Mouse (Mus musculus) v-Abl transformed pro-B cells (cell line): Measurements from ENCODE around the gene Fam89b.

Source experiments
- in situ Hi-C, 2 experiments: fragments of 400-800 bp; cut with MboI; formaldehyde crosslinking; loops; one replicate each; pipeline ENCODE4 v1.15.1; 2025; ENCODE audit not compliant: unreplicated experiment in 2 of 2

The Fam89b gene

GRCm38 (mm10) chr19:5715793-5716688 lies 13.4 kb downstream of the Fam89b start:
- in situ Hi-C loops, result no loop called here

- in situ Hi-C loops, result no loop called here
These were observed 15.7 kb downstream of the Fam89b start for GRCm38 (mm10) chr19:5713730-5714129.

GRCm38 (mm10) chr19:5713255-5713654 lies 16.2 kb downstream of the Fam89b start:
- in situ Hi-C loops, result no loop called here

GRCm38 (mm10) chr19:5711907-5712460 lies 17.5 kb downstream of the Fam89b start:
- in situ Hi-C loops, result no loop called here

- in situ Hi-C loops, result no loop called here
These were observed 18.2 kb downstream of the Fam89b start for GRCm38 (mm10) chr19:5711218-5711617.

- in situ Hi-C loops, result no loop called here
These were observed 18.9 kb downstream of the Fam89b start for GRCm38 (mm10) chr19:5710581-5710980.

- in situ Hi-C loops, result no loop called here
These were observed 19.4 kb downstream of the Fam89b start for GRCm38 (mm10) chr19:5710068-5710467.

- in situ Hi-C loops, result loop anchor here in 1 of 2 experiments (10.0 kb wide), 1 partner anchor 70 kb away; the partner anchor contains the start of gene Scyl1
These were observed 24.5 kb downstream of the Fam89b start for GRCm38 (mm10) chr19:5704801-5705571.

GRCm38 (mm10) chr19:5704163-5704800 lies 25.2 kb downstream of the Fam89b start, which contains the start of gene Kcnk7:
Gene Kcnk7, plus strand, starts transcription at chr19:5704367.
- in situ Hi-C loops, result loop anchor here in 1 of 2 experiments (10.0 kb wide), 1 partner anchor 71 kb away; the partner anchor contains the start of gene Scyl1

- in situ Hi-C loops, result no loop called here
These were observed 33.5 kb downstream of the Fam89b start for GRCm38 (mm10) chr19:5695849-5696462.

- in situ Hi-C loops, result no loop called here
These were observed 35.7 kb downstream of the Fam89b start for GRCm38 (mm10) chr19:5693801-5694200.

GRCm38 (mm10) chr19:5692913-5693396 lies 36.5 kb downstream of the Fam89b start:
- in situ Hi-C loops, result no loop called here

GRCm38 (mm10) chr19:5692086-5692912 lies 37.2 kb downstream of the Fam89b start:
- in situ Hi-C loops, result no loop called here

- in situ Hi-C loops, result no loop called here
These were observed 37.9 kb downstream of the Fam89b start for GRCm38 (mm10) chr19:5691601-5692000.

GRCm38 (mm10) chr19:5690343-5690735 lies 39.1 kb downstream of the Fam89b start:
- in situ Hi-C loops, result no loop called here

- in situ Hi-C loops, result no loop called here
These were observed 39.7 kb downstream of the Fam89b start for GRCm38 (mm10) chr19:5689565-5690342.

GRCm38 (mm10) chr19:5689088-5689428 lies 40.4 kb downstream of the Fam89b start:
- in situ Hi-C loops, result no loop called here
